Mouse (Mus musculus): Measurements from ENCODE around the gene Snf8. TPM values are rescaled to one million over a fixed set of nuclear protein-coding genes. Genes with fewer than 3 reads are reported as not detected.

Snf8 gene
- polyA plus RNA-seq, 1 experiment from 2014 or later: 57.3 TPM

DNA sequence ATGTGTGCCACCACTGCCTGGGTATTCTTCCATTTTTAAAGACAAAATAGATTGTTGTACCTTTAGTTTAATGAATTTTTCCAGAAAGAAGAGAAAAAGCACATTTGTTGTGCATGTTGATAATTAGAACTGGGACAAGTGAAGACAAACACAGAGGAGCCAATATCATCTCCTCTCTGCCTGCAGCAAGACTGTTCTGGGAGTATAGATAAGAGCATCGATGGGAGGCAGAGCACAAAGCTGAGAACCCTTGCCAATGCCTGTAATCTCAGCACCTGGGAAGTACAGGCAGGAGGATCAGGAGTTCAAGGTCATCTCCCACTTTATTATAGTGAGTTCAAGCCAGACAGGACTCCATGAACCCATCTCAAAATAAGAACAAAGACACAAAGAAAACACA, 3.9 kb downstream of the Snf8 start:
- no peaks in the 10 kb centered on the region for H3K27me3 ChIP-seq (ENCODE audit: control insufficient read depth, insufficient read depth, low read length)
- WGBS: 96% methylated on average over 1 of the region's 1 CpGs
- DNase-seq (ENCODE audit: low spot score): no peak
- H3K9me3 ChIP-seq (ENCODE audit: control insufficient read depth, low read length): no peaks in the 10 kb centered on the region
- no peak overlapping the region for H3K4me3 ChIP-seq (replicated peaks; ENCODE audit: low read length)
- peaks cover 44% of the 10 kb centered on the region for H3K36me3 ChIP-seq (replicated peaks; ENCODE audit: control insufficient read depth, insufficient read depth)
- ATAC-seq (ENCODE audit: low FRiP score): no peak
- no peak overlapping the region for H3K27ac ChIP-seq
- no peak overlapping the region for H3K4me2 ChIP-seq (replicated peaks)
- H3K4me1 ChIP-seq (replicated peaks; ENCODE audit: control insufficient read depth, insufficient read depth, low read length): peaks cover 16% of the 10 kb centered on the region
- no peak overlapping the region for H3K9ac ChIP-seq

GRCm38 (mm10) chr11:96044803-96045567, 10.3 kb downstream of the Snf8 start:
- DNase-seq (ENCODE audit: low spot score) (no peak), ATAC-seq (ENCODE audit: low FRiP score) (no peak)
- Histone ChIP-seq H3K9me3 (ENCODE audit: control insufficient read depth, low read length) (no peaks in the 10 kb centered on the region), H3K9ac (no peak overlapping the region), H3K4me1 (replicated peaks; ENCODE audit: control insufficient read depth, insufficient read depth, low read length) (no peaks in the 10 kb centered on the region), H3K36me3 (replicated peaks; ENCODE audit: control insufficient read depth, insufficient read depth) (peaks cover 87% of the 10 kb centered on the region), H3K27me3 (ENCODE audit: control insufficient read depth, insufficient read depth, low read length) (no peaks in the 10 kb centered on the region), H3K27ac (no peak overlapping the region), H3K4me3 (replicated peaks; ENCODE audit: low read length) (no peak overlapping the region), H3K4me2 (replicated peaks) (no peak overlapping the region)
- WGBS: 89% methylated on average over 11 of the region's 11 CpGs

DNA sequence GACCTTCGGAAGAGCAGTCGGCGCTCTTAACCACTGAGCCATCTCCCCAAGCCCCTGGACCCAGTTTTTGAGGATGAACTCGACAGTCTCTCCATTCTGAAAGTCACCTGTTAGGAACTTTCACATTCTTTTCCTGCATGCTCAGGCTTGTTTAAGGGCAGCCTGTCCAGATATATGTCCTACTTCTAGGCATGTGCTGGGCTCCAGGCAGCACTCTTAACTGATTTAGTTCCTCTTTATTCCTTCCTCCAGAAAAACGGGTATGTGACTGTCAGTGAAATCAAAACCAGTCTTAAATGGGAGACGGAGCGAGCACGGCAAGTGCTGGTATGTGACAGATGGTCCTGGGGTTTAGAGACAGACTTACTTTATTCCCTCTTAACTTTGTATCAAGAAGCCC, 11.3 kb downstream of the Snf8 start:
- no peak overlapping the region for H3K4me3 ChIP-seq (replicated peaks; ENCODE audit: low read length)
- H3K4me2 ChIP-seq (replicated peaks): no peak overlapping the region
- H3K27me3 ChIP-seq (ENCODE audit: control insufficient read depth, insufficient read depth, low read length): no peaks in the 10 kb centered on the region
- no peak overlapping the region for H3K27ac ChIP-seq
- no peaks in the 10 kb centered on the region for H3K9me3 ChIP-seq (ENCODE audit: control insufficient read depth, low read length)
- no peaks in the 10 kb centered on the region for H3K4me1 ChIP-seq (replicated peaks; ENCODE audit: control insufficient read depth, insufficient read depth, low read length)
- no peak overlapping the region for H3K9ac ChIP-seq
- ATAC-seq (ENCODE audit: low FRiP score) (no peak), DNase-seq (ENCODE audit: low spot score) (no peak)
- WGBS: 89% methylated on average over 8 of the region's 8 CpGs
- H3K36me3 ChIP-seq (replicated peaks; ENCODE audit: control insufficient read depth, insufficient read depth): peaks cover 89% of the 10 kb centered on the region

DNA sequence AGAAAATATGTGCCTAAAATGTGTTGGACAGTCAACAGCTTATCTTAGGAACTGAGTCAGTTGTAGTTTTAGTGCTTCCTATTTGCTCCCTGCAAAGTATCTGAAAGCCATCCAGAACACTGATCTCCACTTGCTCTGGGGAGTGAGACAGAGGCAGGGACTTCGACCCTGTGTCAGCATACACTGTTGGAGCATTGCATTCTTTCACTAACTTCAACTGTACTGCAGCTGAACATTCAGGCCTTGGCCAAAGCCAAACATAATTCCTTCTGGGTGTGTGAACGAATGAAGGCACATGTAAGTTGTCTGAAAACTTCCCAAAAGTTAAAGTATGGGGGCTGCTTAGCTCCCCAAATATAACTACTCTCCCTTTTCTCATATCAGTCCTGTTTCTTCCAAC, 12.1 kb downstream of the Snf8 start:
- Histone ChIP-seq H3K4me1 (replicated peaks; ENCODE audit: control insufficient read depth, insufficient read depth, low read length) (no peaks in the 10 kb centered on the region), H3K9me3 (ENCODE audit: control insufficient read depth, low read length) (no peaks in the 10 kb centered on the region), H3K27me3 (ENCODE audit: control insufficient read depth, insufficient read depth, low read length) (no peaks in the 10 kb centered on the region), H3K9ac (no peak overlapping the region), H3K27ac (no peak overlapping the region), H3K4me3 (replicated peaks; ENCODE audit: low read length) (no peak overlapping the region), H3K4me2 (replicated peaks) (no peak overlapping the region), H3K36me3 (replicated peaks; ENCODE audit: control insufficient read depth, insufficient read depth) (peaks cover 91% of the 10 kb centered on the region)
- ATAC-seq (ENCODE audit: low FRiP score) (no peak), DNase-seq (ENCODE audit: low spot score) (no peak)
- 86% methylated on average over 2 of the region's 2 CpGs for WGBS

DNA sequence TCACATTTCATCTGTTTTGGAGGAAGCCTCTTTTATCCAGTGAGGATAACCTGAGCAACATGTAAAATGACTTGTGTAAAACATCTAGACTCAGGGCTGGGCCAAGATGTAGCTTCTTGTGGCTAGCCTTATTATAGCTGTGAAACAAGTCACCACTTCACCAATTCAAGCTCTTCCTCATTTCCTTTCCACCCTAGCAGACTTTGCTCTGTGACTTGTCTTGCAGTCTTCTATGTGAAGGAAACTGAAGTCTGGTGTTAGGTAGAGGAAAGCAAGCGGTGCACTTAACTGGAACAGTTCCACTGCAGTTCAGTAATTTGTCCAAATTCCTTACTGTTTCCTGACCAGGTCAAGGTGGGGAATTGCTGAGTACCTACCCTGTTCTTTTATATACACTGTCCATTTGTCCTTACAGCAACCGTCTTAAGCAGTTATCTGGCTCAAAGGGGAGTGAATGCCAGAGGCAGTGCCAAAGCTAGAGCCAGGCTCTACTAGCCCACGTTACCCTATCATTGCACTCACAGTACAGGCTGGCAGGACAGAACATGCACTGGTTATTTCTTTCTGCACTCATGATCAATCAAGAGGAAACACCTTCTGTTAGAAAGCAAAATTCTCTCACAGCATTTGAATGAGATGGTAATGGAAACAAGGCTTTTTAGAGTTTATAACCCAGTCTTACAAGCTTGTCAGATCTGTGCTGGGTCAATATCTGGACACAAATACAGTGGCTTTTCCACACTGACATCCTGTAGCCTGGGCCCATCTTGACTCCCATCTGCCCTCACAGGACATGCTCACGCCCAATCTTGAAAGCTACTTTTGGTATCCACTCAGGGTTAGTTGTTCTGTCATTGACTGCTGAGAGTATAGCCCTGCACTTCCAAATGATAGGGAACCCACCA, 13.0 kb downstream of the Snf8 start:
- Histone ChIP-seq H3K4me2 (replicated peaks) (no peak overlapping the region), H3K9ac (no peak overlapping the region), H3K36me3 (replicated peaks; ENCODE audit: control insufficient read depth, insufficient read depth) (peaks cover 95% of the 10 kb centered on the region), H3K27me3 (ENCODE audit: control insufficient read depth, insufficient read depth, low read length) (no peaks in the 10 kb centered on the region), H3K27ac (no peak overlapping the region), H3K9me3 (ENCODE audit: control insufficient read depth, low read length) (no peaks in the 10 kb centered on the region), H3K4me1 (replicated peaks; ENCODE audit: control insufficient read depth, insufficient read depth, low read length) (no peaks in the 10 kb centered on the region), H3K4me3 (replicated peaks; ENCODE audit: low read length) (no peak overlapping the region)
- ATAC-seq (ENCODE audit: low FRiP score) (no peak), DNase-seq (ENCODE audit: low spot score) (no peak)
- WGBS: 90% methylated on average over 4 of the region's 4 CpGs

- H3K4me2 ChIP-seq (replicated peaks): no peak overlapping the region
- peaks cover 95% of the 10 kb centered on the region for H3K36me3 ChIP-seq (replicated peaks; ENCODE audit: control insufficient read depth, insufficient read depth)
- WGBS: 78% methylated on average over 4 of the region's 4 CpGs
- ATAC-seq (ENCODE audit: low FRiP score): no peak
- no peak overlapping the region for H3K4me3 ChIP-seq (replicated peaks; ENCODE audit: low read length)
- H3K9ac ChIP-seq: no peak overlapping the region
- H3K4me1 ChIP-seq (replicated peaks; ENCODE audit: control insufficient read depth, insufficient read depth, low read length): no peaks in the 10 kb centered on the region
- DNase-seq (ENCODE audit: low spot score): no peak
- no peak overlapping the region for H3K27ac ChIP-seq
- no peaks in the 10 kb centered on the region for H3K9me3 ChIP-seq (ENCODE audit: control insufficient read depth, low read length)
- H3K27me3 ChIP-seq (ENCODE audit: control insufficient read depth, insufficient read depth, low read length): no peaks in the 10 kb centered on the region
These were observed 15.3 kb downstream of the Snf8 start for GRCm38 (mm10) chr11:96049939-96050338.

DNA sequence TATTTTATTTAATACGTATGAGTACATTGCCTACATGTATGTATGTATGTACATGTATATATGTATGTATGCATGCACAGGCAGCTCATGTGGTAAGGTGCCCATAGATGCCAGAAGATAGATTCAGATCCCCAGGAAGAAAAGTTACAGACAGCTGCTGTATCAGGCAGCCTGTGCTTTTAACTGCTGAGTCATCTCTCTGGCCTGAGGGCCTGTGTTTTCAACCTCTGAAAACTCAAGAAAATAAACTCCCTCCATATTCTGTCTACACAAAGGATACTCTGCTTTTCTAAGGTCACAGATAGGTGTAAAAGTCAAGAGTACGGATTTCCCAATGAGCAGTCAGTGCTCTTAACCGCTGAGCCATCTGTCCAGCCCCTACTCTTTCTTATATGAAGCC, 16.2 kb downstream of the Snf8 start:
- no peaks in the 10 kb centered on the region for H3K9me3 ChIP-seq (ENCODE audit: control insufficient read depth, low read length)
- no peaks in the 10 kb centered on the region for H3K4me1 ChIP-seq (replicated peaks; ENCODE audit: control insufficient read depth, insufficient read depth, low read length)
- no peak overlapping the region for H3K4me2 ChIP-seq (replicated peaks)
- H3K27me3 ChIP-seq (ENCODE audit: control insufficient read depth, insufficient read depth, low read length): no peaks in the 10 kb centered on the region
- H3K27ac ChIP-seq: no peak overlapping the region
- 97% methylated on average over 3 of the region's 3 CpGs for WGBS
- no peak overlapping the region for H3K4me3 ChIP-seq (replicated peaks; ENCODE audit: low read length)
- ATAC-seq (ENCODE audit: low FRiP score) (no peak), DNase-seq (ENCODE audit: low spot score) (no peak)
- H3K36me3 ChIP-seq (replicated peaks; ENCODE audit: control insufficient read depth, insufficient read depth): peaks cover 96% of the 10 kb centered on the region
- no peak overlapping the region for H3K9ac ChIP-seq

GRCm38 (mm10) chr11:96058309-96058708, 23.6 kb downstream of the Snf8 start:
- Histone ChIP-seq H3K4me2 (replicated peaks) (no peak overlapping the region), H3K9ac (no peak overlapping the region), H3K4me3 (replicated peaks; ENCODE audit: low read length) (no peak overlapping the region), H3K27ac (no peak overlapping the region), H3K27me3 (ENCODE audit: control insufficient read depth, insufficient read depth, low read length) (no peaks in the 10 kb centered on the region), H3K36me3 (replicated peaks; ENCODE audit: control insufficient read depth, insufficient read depth) (peaks cover 75% of the 10 kb centered on the region), H3K4me1 (replicated peaks; ENCODE audit: control insufficient read depth, insufficient read depth, low read length) (peaks cover 6% of the 10 kb centered on the region), H3K9me3 (ENCODE audit: control insufficient read depth, low read length) (no peaks in the 10 kb centered on the region)
- DNase-seq (ENCODE audit: low spot score): no peak
- WGBS: 93% methylated on average over 4 of the region's 4 CpGs
- no peak for ATAC-seq (ENCODE audit: low FRiP score)

- DNase-seq (ENCODE audit: low spot score) (no peak), ATAC-seq (ENCODE audit: low FRiP score) (peak; percentile 47)
- Histone ChIP-seq H3K36me3 (replicated peaks; ENCODE audit: control insufficient read depth, insufficient read depth) (peaks cover 13% of the 10 kb centered on the region), H3K27me3 (ENCODE audit: control insufficient read depth, insufficient read depth, low read length) (no peaks in the 10 kb centered on the region), H3K27ac (peak overlapping the region; percentile 81), H3K9me3 (ENCODE audit: control insufficient read depth, low read length) (no peaks in the 10 kb centered on the region), H3K9ac (peak overlapping the region; percentile 89), H3K4me3 (replicated peaks; ENCODE audit: low read length) (peak overlapping the region; percentile 84), H3K4me2 (replicated peaks) (peak overlapping the region; percentile 61), H3K4me1 (replicated peaks; ENCODE audit: control insufficient read depth, insufficient read depth, low read length) (peaks cover 22% of the 10 kb centered on the region)
- under 1% methylated on average over 52 of the region's 64 CpGs for WGBS
These were observed 30.0 kb downstream of the Snf8 start for GRCm38 (mm10) chr11:96064521-96065214.

Data from hindbrain, embryonic 14.5 days (tissue).